In the genomic region with DNA sequence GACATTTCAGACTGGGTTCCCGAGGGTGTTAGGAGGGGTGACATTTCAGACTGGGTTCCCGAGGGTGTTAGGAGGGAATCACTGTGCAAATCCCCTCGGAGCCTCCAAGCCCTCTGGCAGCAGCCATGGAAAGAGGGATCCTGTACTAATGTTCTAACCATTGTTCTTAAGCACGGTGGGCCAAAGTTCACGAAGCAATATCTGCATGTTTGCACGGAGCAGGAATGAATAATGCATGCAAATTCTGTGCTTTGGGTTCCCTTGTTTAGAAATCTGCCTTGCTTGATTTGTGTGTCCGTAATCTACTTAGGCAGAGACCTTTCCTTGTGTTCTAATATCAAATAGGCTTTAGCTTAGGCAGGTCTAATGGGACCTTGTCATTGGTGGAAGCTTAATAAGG, we compare ENCODE assay signal across 10 mouse cellular contexts.
"Had no signal": no experiment of that assay in that cellular context is flagged by ENCODE, and none has a peak within 500 bp of the region (broad histone marks: within the 10 kb centered on the region; RNA-seq: fewer than 3 reads in every experiment).

No protein-coding gene starts in this region.

- H3K36me3 ChIP-seq: limb, embryonic 13.5 days had no signal

- DNase-seq: kidney, adult 18-20 months; kidney, postnatal 10 days; kidney, postnatal 4 days; left cerebral cortex, postnatal 4 days; lung, adult 18-20 months; right cerebral cortex, postnatal 14 days; thymus, postnatal 4 days had no signal

- H3K27me3 ChIP-seq: limb, embryonic 13.5 days had no signal

- H3K27ac ChIP-seq: layer of hippocampus, adult 2 months; limb, embryonic 13.5 days; liver, embryonic 14.5 days had no signal

- H3K4me2 ChIP-seq: limb, embryonic 13.5 days had no signal

- H3K9ac ChIP-seq: limb, embryonic 13.5 days; liver, embryonic 14.5 days had no signal

- H3K4me3 ChIP-seq: layer of hippocampus, adult 2 months; limb, embryonic 13.5 days had no signal

- H3K9me3 ChIP-seq: limb, embryonic 13.5 days had no signal
